Mouse (Mus musculus) 3T3-L1 (cell line): Measurements from ENCODE around the gene Trim12a.
"Not testable (repeated sequence)": the region's sequence is repeated elsewhere in the genome, so short reads cannot be mapped to it uniquely, and the experiment has no call there.

ENCODE experiments used
- DNase-seq: peaks from one replicate; pipeline ENCODE4 v3.0.0-alpha.2; 2015; ENCODE audit warnings: low read depth, low spot score

The Trim12a gene

GRCm38 (mm10) chr7:104315369-104316080 lies at the start of gene Trim12a:
Gene Trim12a (minus strand): TSS chr7:104315466.
- not testable (repeated sequence) for DNase-seq

- DNase-seq, result no peak
Observed at GRCm38 (mm10) chr7:104353600-104353967, 38.3 kb upstream of the Trim12a start.

DNA sequence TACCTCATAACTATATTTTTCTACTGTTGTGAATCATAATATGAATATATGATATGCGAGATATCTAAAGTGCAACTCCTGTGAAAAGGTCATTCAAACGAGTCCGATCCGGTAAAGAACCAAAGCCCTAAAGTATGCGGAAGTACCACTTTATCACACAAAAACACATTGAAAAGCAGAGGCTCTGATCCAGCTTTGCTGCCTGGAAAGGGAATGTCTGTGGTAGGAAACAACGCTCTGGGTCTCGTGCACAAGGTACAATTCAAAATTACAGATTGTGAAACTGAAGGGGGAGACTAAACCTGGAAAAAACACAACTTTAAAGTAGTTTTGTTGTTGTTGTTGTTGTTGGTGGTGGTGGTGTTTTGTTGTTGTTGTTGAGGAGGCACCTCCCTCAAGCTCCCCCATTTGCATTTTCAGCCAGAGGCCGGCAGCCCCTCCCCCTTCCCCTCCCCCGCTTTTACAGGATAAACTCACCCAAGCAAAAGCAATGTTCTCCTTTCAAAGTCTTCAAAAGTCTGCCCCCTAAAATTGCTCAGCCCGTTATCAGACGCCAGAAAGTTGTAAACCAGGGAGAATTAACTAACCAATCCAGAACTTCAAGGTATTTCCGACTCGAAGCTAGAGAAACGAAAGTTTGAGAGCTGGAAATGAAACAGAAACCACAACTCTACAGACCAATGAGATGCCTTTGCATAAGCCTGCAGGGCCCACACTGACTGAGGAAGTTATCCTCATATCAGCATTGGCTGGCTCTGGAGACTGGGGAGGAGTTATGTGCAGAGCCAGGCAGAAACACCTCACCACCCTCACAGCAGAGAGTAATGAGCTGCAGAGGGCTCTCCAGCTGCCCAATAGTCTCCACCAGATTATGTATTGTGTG lies 37.7 kb upstream of the Trim12a start, which contains the start of gene Trim12c:
Gene Trim12c, minus strand, starts transcription at position 646 of the 883 bp plus-strand sequence.
- DNase-seq, result peak; percentile 92

GRCm38 (mm10) chr7:104348043-104348442 lies 32.8 kb upstream of the Trim12a start:
- DNase-seq, result not testable (repeated sequence)

- not testable (repeated sequence) for DNase-seq
Observed at GRCm38 (mm10) chr7:104340744-104341143, 25.5 kb upstream of the Trim12a start.

DNA sequence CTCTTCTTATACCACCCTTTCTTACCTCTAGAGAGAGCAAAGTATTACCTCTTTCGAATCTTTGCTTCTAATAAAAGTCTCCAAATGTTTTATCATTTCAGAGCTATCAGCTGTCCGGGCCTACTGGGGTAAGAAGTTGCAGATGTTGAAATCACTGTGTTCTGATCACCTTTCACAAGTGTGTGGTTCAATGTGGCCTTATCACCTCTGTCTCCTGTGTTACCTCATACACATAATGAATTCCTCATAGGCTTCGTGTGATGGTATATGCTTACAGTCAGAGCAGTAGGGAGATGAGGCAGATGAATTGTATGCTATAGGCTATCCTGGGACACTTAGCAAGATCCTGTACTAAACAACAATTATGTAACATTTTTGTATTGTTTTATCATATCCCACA lies 20.3 kb upstream of the Trim12a start:
- not testable (repeated sequence) for DNase-seq

GRCm38 (mm10) chr7:104329171-104329570 lies 13.9 kb upstream of the Trim12a start, which contains the start of gene Trim34b:
Gene Trim34b (plus strand): TSS chr7:104329471.
- DNase-seq, result not testable (repeated sequence)

GRCm38 (mm10) chr7:104322028-104322427 lies 6.8 kb upstream of the Trim12a start:
- DNase-seq, result no peak

DNA sequence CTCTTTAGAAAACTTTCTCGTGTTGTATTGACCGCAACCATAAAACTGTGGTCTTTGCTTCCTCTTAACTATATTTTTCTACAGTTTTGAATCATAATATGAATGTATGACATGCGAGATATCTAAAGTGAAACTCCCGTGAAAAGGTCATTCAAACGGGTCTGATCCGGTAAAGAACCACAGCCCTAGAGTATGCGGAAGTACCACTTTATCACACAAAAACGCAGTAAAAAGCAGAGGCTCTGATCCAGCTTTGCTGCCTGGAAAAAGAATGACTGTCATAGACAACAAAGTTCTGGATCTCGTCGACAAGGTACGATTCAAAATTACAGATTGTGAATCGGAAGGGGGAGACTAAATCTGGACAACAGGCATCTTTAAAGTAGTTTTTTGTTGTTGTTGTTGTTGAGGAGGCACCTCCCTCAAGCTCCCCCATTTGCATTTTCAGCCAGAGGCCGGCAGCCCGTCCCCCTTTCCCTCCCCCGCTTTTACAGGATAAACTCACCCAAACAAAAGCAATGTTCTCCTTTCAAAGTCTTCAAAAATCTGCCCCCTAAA lies 391 bp downstream of the Trim12a start:
- no peak for DNase-seq

GRCm38 (mm10) chr7:104291638-104292400 lies 23.4 kb downstream of the Trim12a start:
- DNase-seq, result no peak

GRCm38 (mm10) chr7:104290641-104291040 lies 24.6 kb downstream of the Trim12a start:
- no peak for DNase-seq

DNA sequence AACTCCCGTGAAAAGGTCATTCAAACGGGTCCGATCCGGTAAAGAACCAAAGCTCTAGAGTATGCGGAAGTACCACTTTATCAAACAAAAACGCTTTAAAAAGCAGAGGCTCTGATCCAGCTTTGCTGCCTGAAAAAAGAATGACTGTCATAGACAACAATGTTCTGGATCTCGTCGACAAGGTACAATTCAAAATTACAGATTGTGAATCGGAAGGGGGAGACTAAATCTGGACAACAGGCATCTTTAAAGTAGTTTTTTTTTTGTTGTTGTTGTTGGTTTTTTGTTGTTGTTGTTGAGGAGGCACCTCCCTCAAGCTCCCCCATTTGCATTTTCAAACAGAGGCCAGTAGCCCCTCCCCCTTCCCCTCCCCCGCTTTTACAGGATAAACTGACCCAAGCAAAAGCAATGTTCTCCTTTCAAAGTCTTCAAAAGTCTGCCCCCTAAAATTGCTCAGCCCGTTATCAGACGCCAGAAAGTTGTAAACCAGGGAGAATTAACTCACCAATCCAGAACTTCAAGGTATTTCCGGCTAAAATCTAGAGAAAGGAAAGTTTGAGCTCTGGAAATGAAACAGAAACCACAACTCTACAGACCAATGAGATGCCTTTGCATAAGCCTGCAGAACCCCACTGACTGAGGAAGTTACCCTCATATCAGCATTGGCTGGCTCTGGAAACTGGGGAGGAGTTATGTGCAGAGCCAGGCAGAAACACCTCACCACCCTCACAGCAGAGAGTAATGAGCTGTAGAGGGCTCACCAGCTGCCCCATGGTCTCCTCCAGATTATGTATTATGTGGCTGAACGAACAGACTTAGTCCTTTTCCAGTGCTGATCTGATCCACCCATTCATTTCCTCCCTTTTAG lies 27.5 kb downstream of the Trim12a start, which contains the start of gene Trim5:
Gene Trim5, minus strand, starts transcription at position 519 of the 868 bp plus-strand sequence.
- not testable (repeated sequence) for DNase-seq

- not testable (repeated sequence) for DNase-seq
Observed at GRCm38 (mm10) chr7:104279361-104279760, 35.9 kb downstream of the Trim12a start.

DNA sequence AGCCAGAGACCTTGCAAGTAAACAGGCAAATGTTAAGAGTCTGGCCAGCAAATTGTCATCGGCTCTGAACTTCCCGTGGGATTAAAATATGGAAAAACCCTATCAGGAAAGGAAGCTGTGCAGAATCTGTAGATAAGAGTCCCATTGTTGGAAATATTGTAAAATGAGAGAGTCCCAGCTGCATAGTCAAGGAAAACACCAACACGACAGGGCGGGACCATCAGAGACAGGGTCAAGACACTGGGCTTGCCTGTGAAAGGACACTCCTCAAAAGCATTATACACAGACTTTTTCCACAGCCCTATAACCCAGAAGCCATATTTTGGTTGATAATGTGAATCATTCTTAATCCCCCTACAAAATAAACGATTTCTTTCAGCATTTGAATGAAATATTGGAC lies 49.9 kb downstream of the Trim12a start:
- DNase-seq, result not testable (repeated sequence)

GRCm38 (mm10) chr7:104260380-104260779 lies 54.9 kb downstream of the Trim12a start:
- not testable (repeated sequence) for DNase-seq
